9 mouse cellular contexts compared by ENCODE assay signal in the genomic region with DNA sequence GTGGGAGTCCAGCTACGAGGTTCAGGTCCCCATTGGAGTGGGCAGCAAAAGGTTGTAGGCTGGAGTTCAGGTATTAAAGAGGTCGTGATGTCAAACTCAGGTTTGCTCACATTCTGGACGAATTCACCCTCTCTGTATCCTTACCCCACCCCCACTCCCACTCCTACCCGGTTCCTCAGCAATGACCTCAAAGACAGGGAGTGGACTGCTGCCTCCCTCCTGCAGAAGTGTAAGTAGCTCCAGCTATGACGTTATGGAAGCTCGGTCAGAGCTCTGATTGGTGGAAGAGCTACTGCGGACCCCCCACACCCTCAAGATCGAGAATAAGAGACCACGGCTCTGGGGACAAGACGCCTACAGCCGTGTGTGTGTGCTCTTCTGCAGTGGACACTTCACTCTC. TPM values are rescaled to one million over a fixed set of nuclear protein-coding genes. Genes with fewer than 3 reads are reported as not detected.
A peak's percentile ranks its signal among the peaks of the same experiment; 100 is the strongest.
DNase-seq lines count a peak whose midpoint lies in the region; ATAC-seq lines count a peak whose summit lies in the region.
"Had no signal": no experiment of that assay in that cellular context is flagged by ENCODE, and none has a peak within 500 bp of the region (broad histone marks: within the 10 kb centered on the region; RNA-seq: fewer than 3 reads in every experiment).

Gene Calcb, plus strand, starts transcription at position 344 of the 400 bp plus-strand sequence.

- peaks cover 3 to 14% of the 10 kb centered on the region in 2 experiments; a peak in 2 of 4 replicates for H3K4me1 ChIP-seq in heart, embryonic 14.5 days (ENCODE audit: control insufficient read depth in 2 of 2, insufficient read depth in 2 of 2, low read length in 2 of 2)
- H3K4me1 ChIP-seq in embryonic facial prominence, embryonic 10.5 days, result peaks cover 28% of the 10 kb centered on the region
- peaks cover 24% of the 10 kb centered on the region for H3K4me1 ChIP-seq in hindbrain, embryonic 12.5 days
- H3K4me1 ChIP-seq in midbrain, embryonic 13.5 days (replicated peaks), result peaks cover 19% of the 10 kb centered on the region

- no peak for DNase-seq in heart, adult 8-10 months (ENCODE audit: low spot score)
- no peak for DNase-seq in embryonic facial prominence, embryonic 10.5 days (ENCODE audit: low spot score)
- no peak for DNase-seq in cerebellum, postnatal 25 days
- DNase-seq in right cerebral cortex, postnatal 4 days, result no peak
- DNase-seq: adrenal gland, postnatal 10 days had no signal

- H3K4me3 ChIP-seq in heart, embryonic 14.5 days (ENCODE audit: control insufficient read depth in 1 of 2, insufficient read depth in 1 of 2, low read depth in 1 of 2, low read length in 2 of 2), result peak within 1 kb of the TSS; percentile 15 to 20
- peak within 1 kb of the TSS; percentile 37 for H3K4me3 ChIP-seq in embryonic facial prominence, embryonic 10.5 days
- peak within 1 kb of the TSS; percentile 17 for H3K4me3 ChIP-seq in hindbrain, embryonic 12.5 days
- peak within 1 kb of the TSS; percentile 11 for H3K4me3 ChIP-seq in midbrain, embryonic 13.5 days (replicated peaks)

- ATAC-seq in heart, embryonic 14.5 days (ENCODE audit: insufficient number of reproducible peaks, insufficient read depth, low FRiP score, low read depth), result no peak
- ATAC-seq in hindbrain, embryonic 12.5 days (ENCODE audit: low FRiP score), result no peak
- 0 out of 2 replicates have a peak, but pooled peaks have one; percentile 30 for ATAC-seq in midbrain, embryonic 13.5 days
- no peak for ATAC-seq in activated CD4-positive, CD25-positive, alpha-beta regulatory T cell, adult 4 months

- H3K36me3 ChIP-seq in heart, embryonic 14.5 days (ENCODE audit: control insufficient read depth, insufficient read depth, low read length), result no peaks in the 10 kb centered on the region
- no peaks in the 10 kb centered on the region for H3K36me3 ChIP-seq in embryonic facial prominence, embryonic 10.5 days (replicated peaks)
- no peaks in the 10 kb centered on the region for H3K36me3 ChIP-seq in hindbrain, embryonic 12.5 days
- H3K36me3 ChIP-seq in midbrain, embryonic 13.5 days, result no peaks in the 10 kb centered on the region

- 4% methylated on average over 11 of the region's 11 CpGs for WGBS in heart, embryonic 14.5 days
- WGBS in embryonic facial prominence, embryonic 10.5 days, result 7% methylated on average over 11 of the region's 11 CpGs
- WGBS in hindbrain, embryonic 12.5 days, result 6% methylated on average over 11 of the region's 11 CpGs
- 4% methylated on average over 11 of the region's 11 CpGs for WGBS in midbrain, embryonic 13.5 days

- no peak within 1 kb of the TSS for H3K27ac ChIP-seq in heart, embryonic 14.5 days (replicated peaks in 1 of 2; ENCODE audit: control insufficient read depth in 1 of 2, insufficient read depth in 1 of 2, low read depth in 2 of 2, low read length in 2 of 2)
- no peak within 1 kb of the TSS for H3K27ac ChIP-seq in embryonic facial prominence, embryonic 10.5 days (replicated peaks)
- H3K27ac ChIP-seq in hindbrain, embryonic 12.5 days, result no peak within 1 kb of the TSS
- no peak within 1 kb of the TSS for H3K27ac ChIP-seq in midbrain, embryonic 13.5 days

- no peak within 1 kb of the TSS for H3K9ac ChIP-seq in heart, embryonic 14.5 days (ENCODE audit: low read length)
- no peak within 1 kb of the TSS for H3K9ac ChIP-seq in hindbrain, embryonic 12.5 days
- H3K9ac ChIP-seq in midbrain, embryonic 13.5 days (replicated peaks), result no peak within 1 kb of the TSS

- peaks cover 52% of the 10 kb centered on the region for H3K27me3 ChIP-seq in heart, embryonic 14.5 days (ENCODE audit: control insufficient read depth, insufficient read depth, low read length)
- H3K27me3 ChIP-seq in embryonic facial prominence, embryonic 10.5 days (replicated peaks; ENCODE audit: low read depth, poor library complexity, severe bottlenecking), result peaks cover 58% of the 10 kb centered on the region
- H3K27me3 ChIP-seq in hindbrain, embryonic 12.5 days, result peaks cover 43% of the 10 kb centered on the region
- H3K27me3 ChIP-seq in midbrain, embryonic 13.5 days, result peaks cover 41% of the 10 kb centered on the region

- H3K9me3 ChIP-seq in heart, embryonic 14.5 days (ENCODE audit: control insufficient read depth, low read length), result no peaks in the 10 kb centered on the region
- H3K9me3 ChIP-seq in embryonic facial prominence, embryonic 10.5 days, result no peaks in the 10 kb centered on the region
- no peaks in the 10 kb centered on the region for H3K9me3 ChIP-seq in hindbrain, embryonic 12.5 days (replicated peaks)
- no peaks in the 10 kb centered on the region for H3K9me3 ChIP-seq in midbrain, embryonic 13.5 days

- peak within 1 kb of the TSS; percentile 59 for H3K4me2 ChIP-seq in heart, embryonic 14.5 days (ENCODE audit: low read length)
- H3K4me2 ChIP-seq in hindbrain, embryonic 12.5 days (replicated peaks), result peak within 1 kb of the TSS; percentile 42
- peak within 1 kb of the TSS; percentile 37 for H3K4me2 ChIP-seq in midbrain, embryonic 13.5 days (replicated peaks)

RNA-seq across cellular contexts. Expression of gene Calcb, which starts in this region (rescaled TPM):
- not detected in 2 replicates for polyA plus RNA-seq in heart, embryonic 14.5 days (2014; fragmentation: Nextera tagmentation; extraction: Ambion mirVana)
- total RNA-seq in heart, adult 8-10 months (2022), result under 1 TPM in 2 of 4 experiments, not detected in 2; 0.56 to 0.97 TPM
- not detected in 2 replicates for polyA plus RNA-seq in embryonic facial prominence, embryonic 10.5 days (2016; fragmentation: Nextera tagmentation; extraction: Ambion mirVana)
- 0.40 TPM in 1 of 2 replicates, not detected in the other for polyA plus RNA-seq in hindbrain, embryonic 12.5 days (2016; fragmentation: Nextera tagmentation; extraction: Ambion mirVana)
- 0.16 TPM in 1 of 2 replicates, not detected in the other for polyA plus RNA-seq in midbrain, embryonic 13.5 days (2015; fragmentation: Nextera tagmentation; extraction: Ambion mirVana)
- polyA plus RNA-seq in activated CD4-positive, CD25-positive, alpha-beta regulatory T cell, adult 4 months (2017; shearing (Covaris generic)), result not detected
- total RNA-seq: adrenal gland, postnatal 10 days had no signal

Comparison
In these comparisons a context has a peak if more than half of its experiments do, and no peak if none do; other contexts are left out.
1. Peak in ATAC-seq, H3K4me3 ChIP-seq and H3K4me2 ChIP-seq in midbrain, embryonic 13.5 days; RNA of the gene not detected or under 1 TPM.